Mouse (Mus musculus) retina, embryonic 14.5 days (tissue): ENCODE results near the gene St6galnac1.
"Not testable (repeated sequence)": the region's sequence is repeated elsewhere in the genome, so short reads cannot be mapped to it uniquely, and the experiment has no call there.

ENCODE experiments used
- DNase-seq: peaks from one replicate; pipeline ENCODE4 v3.0.0-alpha.2; 2015; ENCODE audit warnings: low spot score

St6galnac1 gene

GRCm38 (mm10) chr11:116807116-116807515 is 31.8 kb upstream of the St6galnac1 start:
- DNase-seq, result no peak

- DNase-seq, result no peak
These were observed 31.1 kb upstream of the St6galnac1 start for GRCm38 (mm10) chr11:116806136-116807071.

- no peak for DNase-seq
These were observed 27.4 kb upstream of the St6galnac1 start for GRCm38 (mm10) chr11:116802709-116803108.

- DNase-seq, result no peak
These were observed 25.8 kb upstream of the St6galnac1 start for GRCm38 (mm10) chr11:116801106-116801505.

GRCm38 (mm10) chr11:116799364-116799763 is 24.1 kb upstream of the St6galnac1 start:
- DNase-seq, result no peak

GRCm38 (mm10) chr11:116784221-116784620 is 8.9 kb upstream of the St6galnac1 start:
- peak; percentile 59 for DNase-seq

- peak; percentile 26 for DNase-seq
These were observed 7.4 kb upstream of the St6galnac1 start for GRCm38 (mm10) chr11:116782737-116783145.

GRCm38 (mm10) chr11:116773205-116773604 is 2.1 kb downstream of the St6galnac1 start:
- DNase-seq, result no peak

GRCm38 (mm10) chr11:116769873-116770272 is 5.4 kb downstream of the St6galnac1 start:
- DNase-seq, result no peak

- DNase-seq, result no peak
These were observed 10.4 kb downstream of the St6galnac1 start for GRCm38 (mm10) chr11:116764946-116765345.

- DNase-seq, result no peak
These were observed 11.0 kb downstream of the St6galnac1 start for GRCm38 (mm10) chr11:116764346-116764745.

- DNase-seq, result no peak
These were observed 20.1 kb downstream of the St6galnac1 start for GRCm38 (mm10) chr11:116755191-116755590.

GRCm38 (mm10) chr11:116753674-116754470 is 21.4 kb downstream of the St6galnac1 start:
- DNase-seq, result no peak

GRCm38 (mm10) chr11:116749733-116750132 is 25.6 kb downstream of the St6galnac1 start:
- no peak for DNase-seq

- not testable (repeated sequence) for DNase-seq
These were observed 26.6 kb downstream of the St6galnac1 start for GRCm38 (mm10) chr11:116748692-116749091.

GRCm38 (mm10) chr11:116746822-116747221 is 28.5 kb downstream of the St6galnac1 start:
- not testable (repeated sequence) for DNase-seq

- DNase-seq, result not testable (repeated sequence)
These were observed 29.9 kb downstream of the St6galnac1 start for GRCm38 (mm10) chr11:116745457-116745856.

GRCm38 (mm10) chr11:116738411-116738810 is 36.9 kb downstream of the St6galnac1 start:
- no peak for DNase-seq

- no peak for DNase-seq
These were observed 42.8 kb downstream of the St6galnac1 start for GRCm38 (mm10) chr11:116732536-116732935.

GRCm38 (mm10) chr11:116731060-116731580 is 44.2 kb downstream of the St6galnac1 start:
- DNase-seq, result not testable (repeated sequence)

GRCm38 (mm10) chr11:116729276-116730008 is 45.9 kb downstream of the St6galnac1 start:
- DNase-seq, result no peak

GRCm38 (mm10) chr11:116726156-116726555 is 49.2 kb downstream of the St6galnac1 start:
- DNase-seq, result no peak
